Mouse (Mus musculus) embryonic facial prominence, embryonic 14.5 days (tissue): ENCODE data around the gene AC129217.1. TPM values are rescaled to one million over a fixed set of nuclear protein-coding genes. Genes with fewer than 3 reads are reported as not detected.
A peak's percentile ranks its signal among the peaks of the same experiment; 100 is the strongest.

Source experiments
- ATAC-seq: fragments of 200-750 bp; cut with Nextera tagmentation; 2 replicates; pipeline ENCODE4 v1.8.0; 2017; ENCODE audit warnings: low read depth, moderate number of reproducible peaks, moderate TSS enrichment
- DNase-seq: peaks from one replicate; pipeline ENCODE4 v3.0.0-alpha.2; 2015; ENCODE audit warnings: low spot score
- H3K27ac ChIP-seq: fragments of 300-500 bp; sonication (generic); replicated peaks from 2 replicates; pipeline ENCODE4 v1.5.1; 2014; ENCODE audit warnings: low read depth, mild to moderate bottlenecking, low read length, moderate library complexity
- H3K27me3 ChIP-seq: fragments of 300-500 bp; sonication (generic); replicated peaks from 2 replicates; pipeline ENCODE4 v1.6.1; 2014; ENCODE audit warnings: low read length; ENCODE audit not compliant: control insufficient read depth, insufficient read depth
- H3K36me3 ChIP-seq: fragments of 300-500 bp; sonication (generic); 2 replicates; pipeline ENCODE4 v1.6.1; 2014; ENCODE audit warnings: low read length, mixed read lengths; ENCODE audit not compliant: control insufficient read depth, insufficient read depth
- H3K4me1 ChIP-seq: fragments of 300-500 bp; sonication (generic); 2 replicates; pipeline ENCODE4 v1.6.1; 2014; ENCODE audit warnings: antibody characterized with exemption, low read length; ENCODE audit not compliant: control insufficient read depth, insufficient read depth
- H3K4me2 ChIP-seq: fragments of 300-500 bp; sonication (generic); 2 replicates; pipeline ENCODE4 v1.6.1; 2014; ENCODE audit warnings: low read depth, mild to moderate bottlenecking, low read length, moderate library complexity, mixed read lengths
- H3K4me3 ChIP-seq: fragments of 300-500 bp; sonication (generic); 2 replicates; pipeline ENCODE4 v1.5.1; 2014; ENCODE audit warnings: low read depth, mild to moderate bottlenecking, low read length
- H3K9ac ChIP-seq: fragments of 300-500 bp; sonication (generic); 2 replicates; pipeline ENCODE4 v1.6.1; 2014; ENCODE audit warnings: low read depth, mild to moderate bottlenecking, low read length, moderate library complexity, mixed read lengths
- H3K9me3 ChIP-seq: fragments of 300-500 bp; sonication (generic); 2 replicates; pipeline ENCODE4 v1.6.1; 2016; ENCODE audit warnings: low read length; ENCODE audit not compliant: control insufficient read depth
- WGBS: fragments of 180-500 bp; shearing (Covaris S2); extraction: QIAGEN DNeasy Blood & Tissue Kit; methylation state at CpG from one replicate; pipeline ENCODE4 v1.1.7; 2014; 5-methylcytosine and 5-hydroxymethylcytosine counted together
- polyA plus RNA-seq: library from polyadenylated mRNA; unstranded; fragments of >200 nt; fragmentation: Nextera tagmentation; extraction: Ambion mirVana; gene quantifications from 2 replicates; pipeline ENCODE4 v1.2.1, GENCODE M21; 2014

Gene AC129217.1
- polyA plus RNA-seq, result not detected in 2 replicates

DNA sequence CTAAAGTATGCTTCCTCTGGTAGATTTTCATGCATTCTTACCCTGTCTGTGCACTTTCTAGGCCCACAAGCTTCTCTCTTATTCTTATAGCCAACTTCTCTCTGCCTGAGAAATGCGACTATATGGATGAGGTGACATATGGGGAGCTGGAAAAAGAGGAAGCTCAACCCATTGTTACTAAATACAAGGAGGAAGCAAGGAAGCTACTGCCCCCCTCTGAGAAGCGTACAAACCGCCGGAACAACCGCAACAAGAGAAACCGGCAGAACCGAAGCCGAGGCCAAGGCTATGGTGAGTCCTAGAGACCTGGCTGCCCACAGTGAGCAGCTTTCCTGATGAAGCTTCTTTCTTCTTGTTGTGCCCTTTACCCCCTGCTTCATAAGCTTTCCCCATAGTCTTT is at the start of gene AC129217.1:
AC129217.1 (plus strand) TSS at position 114 of the 400 bp plus-strand sequence.
- no peak for DNase-seq

DNA sequence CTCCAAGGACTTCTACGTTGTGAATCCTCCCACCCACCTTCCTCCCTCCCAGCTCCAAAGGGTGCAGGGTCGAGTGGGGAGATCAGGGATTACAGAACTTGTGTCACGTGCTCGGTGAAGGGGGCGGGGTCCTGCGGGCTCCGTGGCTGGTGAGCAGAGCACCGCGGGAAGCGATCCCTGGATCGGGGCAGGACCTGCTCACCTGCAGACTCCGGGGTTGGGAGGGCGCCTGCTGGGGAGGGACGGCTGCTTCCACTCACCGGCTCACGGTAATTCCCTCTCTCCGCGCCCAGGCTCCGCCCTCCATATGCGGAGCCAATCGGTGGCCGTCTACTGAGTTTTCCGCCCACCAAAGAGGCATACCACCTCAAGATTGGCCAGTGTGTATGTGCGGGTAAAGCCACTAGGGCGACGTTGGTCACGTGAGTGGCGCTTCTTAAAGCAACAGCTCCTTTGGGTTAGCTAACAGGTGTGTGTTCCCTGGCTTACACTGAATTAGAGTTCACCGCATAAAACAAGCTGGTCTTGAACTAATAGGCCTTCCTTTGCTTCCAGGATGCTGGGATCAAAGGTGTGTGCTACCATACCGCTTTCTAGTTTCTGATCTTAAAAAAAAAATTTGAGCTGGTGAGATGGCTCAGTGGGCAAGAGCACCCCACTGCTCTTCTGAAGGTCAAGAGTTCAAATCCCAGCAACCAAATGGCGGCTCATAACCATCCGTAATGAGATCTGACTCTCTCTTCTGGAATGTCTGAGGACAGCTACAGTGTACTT is 43.4 kb upstream of the AC129217.1 start, which contains the start of gene Taf6l:
Taf6l (minus strand) TSS at position 410 of the 774 bp plus-strand sequence.
- H3K9ac ChIP-seq, result peak within 1 kb of the TSS; percentile 75
- no peaks in the 10 kb centered on the region for H3K27me3 ChIP-seq
- peak within 1 kb of the TSS; percentile 65 for H3K4me3 ChIP-seq
- peaks cover 3% of the 10 kb centered on the region; the same call in 1 of the 2 replicates for H3K4me1 ChIP-seq
- DNase-seq (peak; percentile 98), ATAC-seq (peak; percentile 100)
- WGBS, result under 1% methylated on average over 28 of the region's 32 CpGs
- H3K36me3 ChIP-seq, result peaks cover 24% of the 10 kb centered on the region
- H3K9me3 ChIP-seq, result no peaks in the 10 kb centered on the region
- H3K4me2 ChIP-seq, result peak within 1 kb of the TSS; percentile 82
- H3K27ac ChIP-seq, result peak within 1 kb of the TSS; percentile 76

More for the DNA sequence above, at the start of gene AC129217.1:
- Histone ChIP-seq H3K36me3 (peaks cover 100% of the 10 kb centered on the region), H3K27ac (no peak within 1 kb of the TSS), H3K4me2 (no peak within 1 kb of the TSS), H3K4me3 (no peak within 1 kb of the TSS), H3K27me3 (no peaks in the 10 kb centered on the region), H3K9me3 (no peaks in the 10 kb centered on the region), H3K4me1 (no peaks in the 10 kb centered on the region), H3K9ac (no peak within 1 kb of the TSS)
- 91% methylated on average over 8 of the region's 8 CpGs for WGBS
- ATAC-seq, result no peak

DNA sequence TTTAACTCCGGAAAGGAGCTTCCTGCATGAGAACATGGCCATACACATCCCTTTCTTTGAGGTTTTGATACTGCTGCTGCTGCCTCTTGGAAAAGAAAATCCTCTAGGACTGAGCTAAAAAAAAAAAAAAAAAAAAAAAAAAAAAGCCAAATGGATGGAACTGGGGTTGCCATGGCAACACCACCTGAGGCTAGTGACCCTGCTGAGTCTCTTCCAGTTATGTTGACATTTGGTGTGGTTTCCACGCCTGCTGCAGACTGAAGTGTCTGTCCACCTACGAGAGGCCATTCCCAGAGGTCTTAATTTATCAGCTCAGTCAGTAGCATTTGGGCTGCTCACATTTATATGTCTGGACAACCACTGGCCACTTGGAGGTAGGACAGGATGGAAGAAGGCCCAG is 41.1 kb upstream of the AC129217.1 start:
- no peak overlapping the region for H3K27ac ChIP-seq
- H3K4me3 ChIP-seq, result no peak overlapping the region
- H3K9me3 ChIP-seq, result 0 out of 2 replicates have a peak, but pooled peaks cover 2% of the 10 kb centered on the region
- H3K27me3 ChIP-seq, result no peaks in the 10 kb centered on the region
- H3K4me1 ChIP-seq, result peaks cover 3% of the 10 kb centered on the region; the same call in 1 of the 2 replicates
- no peak overlapping the region for H3K9ac ChIP-seq
- ATAC-seq (no peak), DNase-seq (no peak)
- H3K4me2 ChIP-seq, result no peak overlapping the region
- 21% methylated on average over 3 of the region's 3 CpGs for WGBS
- H3K36me3 ChIP-seq, result peaks cover 15% of the 10 kb centered on the region

DNA sequence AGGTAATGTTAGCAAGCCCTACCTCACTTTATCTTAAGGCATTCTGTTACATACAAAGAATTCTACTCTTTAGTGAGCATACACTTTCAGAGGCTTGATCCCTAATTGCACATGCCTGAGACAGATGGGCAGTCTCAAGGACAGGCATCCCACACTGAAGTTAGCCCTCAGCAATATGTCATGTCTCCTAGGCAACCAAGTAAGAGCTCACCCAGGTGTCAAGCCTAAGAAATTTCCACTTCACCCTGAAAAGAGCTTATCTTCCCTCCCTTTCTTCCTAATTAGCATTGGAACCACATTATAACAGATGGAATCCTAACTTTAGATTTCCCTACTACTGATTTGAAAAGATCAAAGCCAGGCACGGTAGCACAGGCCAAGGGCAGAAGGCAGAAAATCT is 40.4 kb upstream of the AC129217.1 start:
- Histone ChIP-seq H3K9me3 (0 out of 2 replicates have a peak, but pooled peaks cover 2% of the 10 kb centered on the region), H3K36me3 (peaks cover 20% of the 10 kb centered on the region), H3K4me1 (peaks cover 3% of the 10 kb centered on the region; the same call in 1 of the 2 replicates), H3K4me3 (no peak overlapping the region), H3K9ac (no peak overlapping the region), H3K27ac (no peak overlapping the region), H3K4me2 (no peak overlapping the region), H3K27me3 (no peaks in the 10 kb centered on the region)
- ATAC-seq (no peak), DNase-seq (no peak)
- 42% methylated on average over 1 of the region's 1 CpGs for WGBS

DNA sequence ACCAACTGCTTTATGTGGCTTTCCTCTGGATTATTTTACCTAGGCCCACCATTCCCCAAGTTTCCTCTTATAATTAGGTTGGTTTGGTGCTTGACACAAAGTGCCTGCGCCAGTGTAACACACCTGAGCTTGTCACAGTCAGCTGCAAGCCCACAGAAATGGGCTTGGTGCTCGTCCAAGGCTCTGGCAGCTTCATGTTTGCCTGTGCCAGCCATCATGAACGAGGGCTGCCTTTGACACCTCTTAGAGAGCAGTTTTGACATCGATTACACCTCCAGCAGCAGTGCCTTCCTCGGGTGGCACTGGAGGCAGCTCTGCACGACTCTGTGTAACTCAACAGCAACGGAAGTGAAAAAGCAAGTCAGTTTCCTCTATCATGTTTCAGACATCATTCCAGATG is 39.4 kb upstream of the AC129217.1 start:
- 0 out of 2 replicates have a peak, but pooled peaks cover 2% of the 10 kb centered on the region for H3K9me3 ChIP-seq
- DNase-seq, result no peak
- peaks cover 3% of the 10 kb centered on the region; the same call in 1 of the 2 replicates for H3K4me1 ChIP-seq
- 83% methylated on average over 7 of the region's 7 CpGs for WGBS
- ATAC-seq, result no peak
- no peaks in the 10 kb centered on the region for H3K27me3 ChIP-seq
- H3K4me3 ChIP-seq, result no peak overlapping the region
- H3K9ac ChIP-seq, result no peak overlapping the region
- H3K36me3 ChIP-seq, result peaks cover 30% of the 10 kb centered on the region
- H3K27ac ChIP-seq, result no peak overlapping the region
- H3K4me2 ChIP-seq, result no peak overlapping the region

DNA sequence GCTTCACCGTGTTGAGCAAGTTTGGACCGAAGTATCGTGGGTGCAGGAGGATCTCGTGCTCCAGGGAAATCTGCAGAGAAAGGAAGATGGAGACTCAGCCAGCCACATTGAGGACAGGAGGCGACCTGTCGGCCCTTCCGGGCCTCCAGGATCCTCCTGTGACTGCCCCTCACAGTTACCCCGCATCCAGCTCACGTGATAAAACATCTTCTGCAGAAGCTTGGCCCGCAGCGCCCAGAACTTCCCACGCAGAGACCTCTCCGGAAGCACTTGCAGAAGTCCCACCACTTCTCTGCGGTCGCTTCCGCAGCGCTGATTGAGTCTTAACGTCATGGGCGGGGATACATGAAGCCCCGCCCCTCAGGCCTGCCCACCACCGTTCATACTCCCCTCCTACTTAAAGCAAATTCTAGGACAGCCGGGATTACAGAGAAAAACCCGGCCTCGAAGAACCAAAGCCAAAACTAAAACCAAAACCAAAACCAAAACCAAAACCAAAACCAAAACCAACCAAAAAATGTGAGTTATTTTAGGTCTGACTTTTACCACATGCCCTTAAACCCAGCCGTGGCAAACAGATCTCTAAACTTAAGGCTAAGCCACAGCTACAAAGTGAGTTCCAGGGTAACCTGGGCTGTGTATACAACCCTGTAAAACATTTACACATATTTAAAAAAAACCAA is 31.2 kb upstream of the AC129217.1 start, which contains the start of gene Polr2g:
Polr2g (minus strand) TSS at position 314 of the 683 bp plus-strand sequence.
- H3K4me2 ChIP-seq, result peak within 1 kb of the TSS; percentile 88
- peak within 1 kb of the TSS; percentile 70 for H3K9ac ChIP-seq
- WGBS, result under 1% methylated on average over 22 of the region's 25 CpGs
- peak; percentile 77 for ATAC-seq
- peak within 1 kb of the TSS; percentile 36; the same call in 1 of the 2 replicates for H3K27ac ChIP-seq
- peak; percentile 97 for DNase-seq
- H3K4me1 ChIP-seq, result peaks cover 10% of the 10 kb centered on the region; the same call in 1 of the 2 replicates
- peak within 1 kb of the TSS; percentile 67 for H3K4me3 ChIP-seq
- no peaks in the 10 kb centered on the region for H3K27me3 ChIP-seq
- H3K9me3 ChIP-seq, result no peaks in the 10 kb centered on the region
- H3K36me3 ChIP-seq, result peaks cover 36% of the 10 kb centered on the region

DNA sequence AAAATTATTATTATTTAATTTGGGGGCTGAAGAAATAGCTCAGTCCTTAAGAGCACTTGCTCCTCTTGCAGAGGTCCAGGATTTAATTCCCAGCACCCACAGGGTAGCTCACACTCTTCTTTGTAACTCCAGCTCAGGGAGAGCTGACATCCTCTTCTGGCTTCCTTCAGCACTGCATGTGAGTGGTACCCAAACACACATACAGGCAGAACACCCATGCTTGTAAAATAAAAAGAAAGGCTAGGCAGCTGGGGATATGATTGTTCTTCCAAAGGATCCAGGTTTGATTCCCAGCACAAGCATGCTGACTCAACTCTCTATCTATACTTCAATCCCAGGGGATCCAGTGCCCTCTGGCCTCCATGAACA is 30.6 kb upstream of the AC129217.1 start:
- no peak for DNase-seq
- Histone ChIP-seq H3K9ac (no peak overlapping the region), H3K27ac (no peak overlapping the region), H3K4me2 (peak overlapping the region; percentile 18), H3K4me3 (peak overlapping the region; percentile 67; the same call in 1 of the 2 replicates), H3K36me3 (peaks cover 31% of the 10 kb centered on the region), H3K4me1 (peaks cover 10% of the 10 kb centered on the region; the same call in 1 of the 2 replicates), H3K27me3 (no peaks in the 10 kb centered on the region), H3K9me3 (no peaks in the 10 kb centered on the region)
- ATAC-seq, result no peak

DNA sequence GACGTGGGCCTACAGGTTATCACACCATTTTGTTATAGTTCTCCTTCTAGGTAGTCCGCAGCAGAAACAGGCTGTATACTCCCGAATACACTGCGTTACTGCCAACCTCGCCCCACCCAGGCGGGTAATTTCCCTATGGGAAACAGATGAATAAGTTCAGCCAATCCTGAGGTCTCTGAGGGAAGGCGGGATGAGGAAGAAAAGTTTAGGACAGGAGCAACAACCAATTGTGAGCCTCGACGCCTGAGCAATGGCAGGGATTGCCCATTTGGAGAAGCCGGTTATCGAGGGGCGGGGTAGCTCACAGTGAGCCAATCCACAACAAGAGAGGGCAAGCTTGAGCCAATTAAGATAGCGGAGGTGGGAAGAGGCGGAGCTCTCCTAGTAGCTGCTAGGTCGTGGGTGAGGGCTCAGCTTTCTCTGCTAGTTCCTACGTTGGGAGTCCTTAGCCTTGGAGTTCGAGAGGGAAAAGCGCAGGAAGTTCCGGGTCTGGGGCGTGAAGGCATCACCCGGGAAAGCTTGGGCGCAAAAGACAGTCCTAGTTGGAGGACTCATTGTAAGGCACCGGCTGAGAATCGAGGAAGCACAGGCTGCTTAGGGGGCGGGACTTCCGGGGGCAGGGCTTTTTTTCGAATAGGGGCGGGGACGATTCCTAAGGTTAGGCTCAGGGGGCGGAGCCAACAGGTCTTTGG is 27.3 kb upstream of the AC129217.1 start, which contains the start of gene Zbtb3:
Zbtb3 (plus strand) TSS at position 426 of the 692 bp plus-strand sequence.
- Histone ChIP-seq H3K4me1 (peaks cover 10% of the 10 kb centered on the region; the same call in 1 of the 2 replicates), H3K4me2 (peak within 1 kb of the TSS; percentile 59), H3K36me3 (peaks cover 31% of the 10 kb centered on the region), H3K9ac (peak within 1 kb of the TSS; percentile 55), H3K27me3 (no peaks in the 10 kb centered on the region), H3K9me3 (no peaks in the 10 kb centered on the region), H3K27ac (peak within 1 kb of the TSS; percentile 81), H3K4me3 (peak within 1 kb of the TSS; percentile 52)
- ATAC-seq (peak; percentile 98), DNase-seq (peak; percentile 100)
- WGBS, result under 1% methylated on average over 30 of the region's 30 CpGs
